Mouse (Mus musculus) myocyte (in vitro differentiated cells): ENCODE measurements around the gene Colgalt2.

Source experiments
- E2F4 ChIP-seq: IDR thresholded peaks from one replicate; pipeline ENCODE4 v1.6.1; 2011; ENCODE audit warnings: mild to moderate bottlenecking, control low read depth, moderate library complexity; ENCODE audit not compliant: insufficient read depth
- MYOD1 ChIP-seq, 3 experiments: IDR thresholded peaks; one replicate each; pipeline ENCODE4 v1.6.1; 2011; ENCODE audit warnings: control low read depth in 2 of 3, low read depth in 2 of 3, mild to moderate bottlenecking in 2 of 3, moderate library complexity in 1 of 3; ENCODE audit not compliant: insufficient read length in 2 of 3, control insufficient read depth in 1 of 3
- POLR2A ChIP-seq: IDR thresholded peaks from one replicate; pipeline ENCODE4 v1.6.1; 2011; ENCODE audit warnings: low read depth, mild to moderate bottlenecking, control low read depth, moderate library complexity; ENCODE audit not compliant: insufficient read length

- no peak for TF ChIP-seq E2F4
- no peak for TF ChIP-seq POLR2A
- TF ChIP-seq MYOD1 (IDR thresholded peaks at IDR 0.05; ENCODE audit: control insufficient read depth in 1 of 3, insufficient read length in 2 of 3, low read depth in 2 of 3) = no peak
These were observed 16.8 kb downstream of the Colgalt2 start for GRCm38 (mm10) chr1:152416306-152416904.
